Mouse (Mus musculus): ENCODE measurements around the gene Olfr224. TPM values are rescaled to one million over a fixed set of nuclear protein-coding genes. Genes with fewer than 3 reads are reported as not detected.

Olfr224 gene
- polyA plus RNA-seq (2012): not detected in 2 replicates

GRCm38 (mm10) chr11:58570405-58570804, at the start of gene Olfr224:
Gene Olfr224, minus strand, starts transcription at chr11:58570553.

GRCm38 (mm10) chr11:58615975-58616374, 45.6 kb upstream of the Olfr224 start, which contains the start of gene 2210407C18Rik:
Gene 2210407C18Rik, minus strand, starts transcription at chr11:58616075.

GRCm38 (mm10) chr11:58594814-58595213, 24.5 kb upstream of the Olfr224 start, which contains the start of gene Olfr324:
Gene Olfr324, plus strand, starts transcription at chr11:58595114.

GRCm38 (mm10) chr11:58577430-58577829, 7.1 kb upstream of the Olfr224 start, which contains the start of gene Olfr325:
Gene Olfr325, plus strand, starts transcription at chr11:58577730.

GRCm38 (mm10) chr11:58555536-58555935, 14.8 kb downstream of the Olfr224 start, which contains the start of gene Olfr328:
Gene Olfr328, minus strand, starts transcription at chr11:58555636.

GRCm38 (mm10) chr11:58546322-58546721, 24.0 kb downstream of the Olfr224 start, which contains the start of gene Olfr329-ps:
Gene Olfr329-ps, minus strand, starts transcription at chr11:58546422.

GRCm38 (mm10) chr11:58534736-58535135, 35.6 kb downstream of the Olfr224 start, which contains the start of gene Olfr330:
Gene Olfr330, minus strand, starts transcription at chr11:58534836.

Other genes with a start within 250 kb of the Olfr224 start
- 7.8 and 11.3 TPM in 2 replicates for gene Zfp672, start 240.2 kb downstream of the Olfr224 start, polyA plus RNA-seq (2012)
- 18.6 and 19.5 TPM in 2 replicates for gene Sh3bp5l, start 239.8 kb downstream of the Olfr224 start, polyA plus RNA-seq (2012)
- not detected in 2 replicates for gene Lypd8, start 191.5 kb downstream of the Olfr224 start, polyA plus RNA-seq (2012)
- not detected in 2 replicates for gene 1810065E05Rik, start 149.4 kb downstream of the Olfr224 start, polyA plus RNA-seq (2012)
- not detected in 2 replicates for gene Gm12253, start 138.0 kb downstream of the Olfr224 start, polyA plus RNA-seq (2012)
- gene Lypd9, start 117.6 kb downstream of the Olfr224 start, polyA plus RNA-seq (2012): not detected in 2 replicates
- not detected in 2 replicates for gene Olfr30, start 108.3 kb downstream of the Olfr224 start, polyA plus RNA-seq (2012)
- not detected in 2 replicates for gene Olfr332, start 78.0 kb downstream of the Olfr224 start, polyA plus RNA-seq (2012)
- gene Olfr331, start 68.0 kb downstream of the Olfr224 start, polyA plus RNA-seq (2012): not detected in 2 replicates
- not detected in 2 replicates for gene Olfr330, start 35.7 kb downstream of the Olfr224 start, polyA plus RNA-seq (2012)
- gene Olfr329-ps, start 24.1 kb downstream of the Olfr224 start, polyA plus RNA-seq (2012): not detected in 2 replicates
- gene Olfr328, start 14.9 kb downstream of the Olfr224 start, polyA plus RNA-seq (2012): not detected in 2 replicates
- not detected in 2 replicates for gene Olfr325, start 7.2 kb upstream of the Olfr224 start, polyA plus RNA-seq (2012)
- not detected in 2 replicates for gene Olfr324, start 24.6 kb upstream of the Olfr224 start, polyA plus RNA-seq (2012)
- gene 2210407C18Rik, start 45.5 kb upstream of the Olfr224 start, polyA plus RNA-seq (2012): not detected in 2 replicates
- gene Olfr323, start 59.9 kb upstream of the Olfr224 start, polyA plus RNA-seq (2012): not detected in 2 replicates
- gene Trim58, start 69.9 kb upstream of the Olfr224 start, polyA plus RNA-seq (2012): 5.2 and 7.9 TPM in 2 replicates
- 0.14 TPM in 1 of 2 replicates, not detected in the other for gene Olfr322, start 88.2 kb upstream of the Olfr224 start, polyA plus RNA-seq (2012)
- gene Olfr320, start 110.5 kb upstream of the Olfr224 start, polyA plus RNA-seq (2012): not detected in 2 replicates
- gene Olfr319, start 128.6 kb upstream of the Olfr224 start, polyA plus RNA-seq (2012): not detected in 2 replicates
- 0.05 and 0.06 TPM in 2 replicates for gene Olfr318, start 153.5 kb upstream of the Olfr224 start, polyA plus RNA-seq (2012)
- gene Olfr317, start 168.7 kb upstream of the Olfr224 start, polyA plus RNA-seq (2012): not detected in 2 replicates
- gene Olfr316, start 182.2 kb upstream of the Olfr224 start, polyA plus RNA-seq (2012): not detected in 2 replicates
- not detected in 2 replicates for gene Olfr315, start 202.6 kb upstream of the Olfr224 start, polyA plus RNA-seq (2012)
- not detected in 2 replicates for gene Olfr314, start 212.4 kb upstream of the Olfr224 start, polyA plus RNA-seq (2012)
- gene Fam183b, start 231.4 kb upstream of the Olfr224 start, polyA plus RNA-seq (2012): not detected in 2 replicates
- not detected in 2 replicates for gene Olfr313, start 244.4 kb upstream of the Olfr224 start, polyA plus RNA-seq (2012)